Mouse (Mus musculus) embryo, embryonic 9.5 days (tissue): ENCODE data around the gene Acly.

Source experiments
- DNase-seq: peaks from one replicate; pipeline ENCODE4 v3.0.0-alpha.2; 2017; ENCODE audit errors: extremely low spot score

Acly gene

GRCm38 (mm10) chr11:100527458-100528374 lies at the start of gene Acly:
Gene Acly (minus strand): TSS chr11:100528000.
- peak; percentile 99 for DNase-seq

GRCm38 (mm10) chr11:100576256-100576655 lies 48.5 kb upstream of the Acly start:
- no peak for DNase-seq

- no peak for DNase-seq
Measured at GRCm38 (mm10) chr11:100575484-100575855, 47.7 kb upstream of the Acly start.

- peak; percentile 75 for DNase-seq
Measured at GRCm38 (mm10) chr11:100574708-100575483, 47.1 kb upstream of the Acly start, which contains the start of gene Cnp. Gene Cnp (plus strand): TSS chr11:100574904.

GRCm38 (mm10) chr11:100574188-100574587 lies 46.4 kb upstream of the Acly start:
- no peak for DNase-seq

- DNase-seq, result no peak
Measured at GRCm38 (mm10) chr11:100571202-100571567, 43.4 kb upstream of the Acly start.

DNA sequence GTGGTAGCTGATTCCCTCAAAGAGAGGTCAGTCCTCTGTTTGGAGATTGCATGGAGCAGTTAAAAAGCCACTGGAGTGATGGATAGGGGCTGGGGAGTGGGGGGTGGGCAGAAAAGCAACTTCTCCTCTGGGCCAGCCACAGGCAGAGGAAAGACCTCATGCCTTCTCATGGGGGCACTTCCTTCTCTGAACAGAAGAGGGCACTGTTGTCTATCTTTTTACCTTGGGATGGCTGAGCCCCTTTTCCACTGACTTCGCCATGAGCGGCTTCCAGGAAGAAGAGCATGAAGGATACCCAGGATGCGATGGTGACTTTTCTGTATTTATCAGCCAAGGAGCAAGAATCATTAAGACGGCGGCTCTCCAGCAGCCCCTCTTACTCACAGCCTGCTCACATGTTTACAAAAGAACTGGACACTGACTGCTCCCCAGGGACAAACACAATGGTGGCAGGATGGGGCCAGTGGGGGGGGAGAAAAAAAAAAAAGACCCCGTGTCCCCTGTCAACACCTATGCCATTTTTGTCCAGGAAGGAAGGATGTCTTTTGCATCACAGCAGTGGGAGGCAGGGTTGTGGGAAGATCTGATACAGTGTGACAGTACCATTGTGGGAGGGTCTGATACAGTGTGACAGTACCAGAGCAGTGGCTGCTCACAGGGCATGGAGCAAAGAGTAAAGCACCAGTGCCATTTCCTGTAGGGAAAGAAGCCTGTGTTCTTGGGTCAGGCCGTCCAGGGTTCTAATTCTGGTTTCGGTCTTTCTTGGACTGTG lies 42.8 kb upstream of the Acly start:
- peak; percentile 86 for DNase-seq

- DNase-seq, result no peak
Measured at GRCm38 (mm10) chr11:100569789-100570188, 42.0 kb upstream of the Acly start.

DNA sequence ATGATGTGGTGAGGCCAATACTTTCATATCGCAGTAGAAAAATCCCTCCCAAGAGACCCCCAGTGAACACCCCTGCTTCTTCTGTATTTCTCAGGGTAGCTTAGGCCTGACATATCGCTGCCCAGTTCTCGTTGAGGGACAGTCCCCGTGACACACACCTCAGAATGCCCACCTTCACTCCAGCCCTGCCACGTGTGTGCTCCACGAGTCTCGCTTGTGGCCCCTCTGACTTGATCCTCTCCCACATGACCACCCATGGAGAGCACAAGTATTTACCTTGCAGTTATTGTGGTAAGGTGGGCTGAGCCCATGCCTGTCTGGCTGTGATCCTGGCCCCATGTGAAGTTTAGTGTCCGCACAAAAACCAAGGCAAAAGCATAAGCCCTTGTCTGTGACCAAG lies 40.9 kb upstream of the Acly start:
- DNase-seq, result no peak

- DNase-seq, result no peak
Measured at GRCm38 (mm10) chr11:100567815-100568245, 40.0 kb upstream of the Acly start.

GRCm38 (mm10) chr11:100567229-100567628 lies 39.4 kb upstream of the Acly start:
- no peak for DNase-seq

DNA sequence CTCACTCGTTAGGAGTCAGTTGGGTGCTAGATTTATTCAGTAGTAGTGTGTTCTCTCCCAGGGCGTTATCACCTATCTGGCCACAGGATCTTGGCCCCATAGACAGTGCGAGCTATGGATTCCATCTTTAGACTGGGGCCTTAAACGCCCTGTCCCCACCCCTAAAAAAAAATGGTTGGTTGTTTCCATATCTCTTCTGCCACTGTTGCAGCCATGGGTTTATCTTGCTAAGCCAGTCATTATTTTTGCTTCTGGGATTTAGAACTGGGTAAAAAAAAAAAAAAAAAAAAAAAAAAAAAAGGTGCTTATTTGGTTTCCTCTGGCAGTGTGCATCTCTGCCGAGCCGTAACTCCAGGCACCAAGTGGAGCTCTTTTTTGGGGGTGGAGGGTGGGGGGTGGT lies 36.9 kb upstream of the Acly start:
- no peak for DNase-seq

- DNase-seq, result no peak
Measured at GRCm38 (mm10) chr11:100564297-100564696, 36.5 kb upstream of the Acly start.

GRCm38 (mm10) chr11:100561748-100562147 lies 33.9 kb upstream of the Acly start:
- no peak for DNase-seq

DNA sequence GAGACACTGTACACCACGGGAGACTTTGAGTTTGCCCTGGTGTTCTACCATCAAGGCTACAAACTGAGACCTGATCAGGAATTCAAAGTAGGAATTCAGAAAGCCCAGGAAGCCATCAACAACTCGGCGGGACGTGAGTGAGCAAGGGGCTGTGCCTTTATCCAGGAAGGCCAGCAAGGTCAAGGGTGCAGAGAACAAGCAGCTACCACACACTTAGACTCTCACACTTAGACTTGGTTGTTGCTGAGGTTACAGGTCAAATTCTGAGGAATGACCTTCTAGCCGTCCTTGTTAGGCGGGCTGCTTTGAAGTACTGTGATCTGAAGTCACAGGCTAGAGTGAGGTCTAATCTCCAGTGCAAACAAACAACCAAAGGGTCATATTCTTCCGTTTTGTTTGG lies 31.7 kb upstream of the Acly start:
- no peak for DNase-seq

DNA sequence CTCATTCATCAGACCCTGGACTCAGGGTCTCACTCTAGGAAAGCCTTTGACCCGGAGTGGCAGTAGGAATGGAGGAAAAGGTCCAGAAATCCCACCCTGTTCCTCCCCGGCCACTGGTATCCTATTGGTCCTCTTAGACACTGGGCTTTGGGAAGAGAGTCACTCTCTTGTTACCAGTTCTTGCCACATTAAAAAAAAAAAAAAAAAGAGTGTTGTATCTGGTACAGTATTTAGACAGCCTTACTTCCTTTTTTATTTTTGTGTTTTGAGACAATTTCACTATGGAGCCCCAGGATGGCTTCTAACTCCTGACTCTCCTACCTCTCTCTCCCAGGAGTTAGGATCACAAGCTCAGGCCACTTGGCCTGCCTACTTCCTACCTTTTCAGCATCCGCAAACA lies 29.8 kb upstream of the Acly start:
- DNase-seq, result no peak

GRCm38 (mm10) chr11:100555583-100555982 lies 27.8 kb upstream of the Acly start:
- DNase-seq, result peak; percentile 56

GRCm38 (mm10) chr11:100552842-100553241 lies 25.0 kb upstream of the Acly start:
- no peak for DNase-seq

GRCm38 (mm10) chr11:100550101-100550500 lies 22.3 kb upstream of the Acly start:
- no peak for DNase-seq

DNA sequence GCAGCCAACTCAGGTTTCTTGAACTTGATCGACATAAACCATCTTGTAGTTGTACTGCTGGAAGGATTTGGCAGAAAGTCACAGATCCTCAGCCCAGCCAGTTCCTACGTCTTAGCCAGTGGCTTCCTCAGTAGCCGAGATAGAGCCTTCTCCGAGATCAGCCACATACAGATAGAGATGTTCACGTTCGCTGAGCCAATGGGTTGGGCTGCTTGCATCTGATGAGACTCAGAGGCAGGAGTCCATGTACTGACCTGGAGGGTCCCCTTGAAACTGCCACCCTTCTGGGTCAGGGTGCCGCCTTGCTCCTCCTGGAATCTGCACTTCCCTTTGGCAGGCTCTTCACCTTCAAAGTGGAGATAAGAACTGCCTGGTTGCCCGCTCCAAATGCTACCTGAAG lies 21.7 kb upstream of the Acly start:
- no peak for DNase-seq

GRCm38 (mm10) chr11:100548141-100548540 lies 20.3 kb upstream of the Acly start:
- DNase-seq, result no peak

DNA sequence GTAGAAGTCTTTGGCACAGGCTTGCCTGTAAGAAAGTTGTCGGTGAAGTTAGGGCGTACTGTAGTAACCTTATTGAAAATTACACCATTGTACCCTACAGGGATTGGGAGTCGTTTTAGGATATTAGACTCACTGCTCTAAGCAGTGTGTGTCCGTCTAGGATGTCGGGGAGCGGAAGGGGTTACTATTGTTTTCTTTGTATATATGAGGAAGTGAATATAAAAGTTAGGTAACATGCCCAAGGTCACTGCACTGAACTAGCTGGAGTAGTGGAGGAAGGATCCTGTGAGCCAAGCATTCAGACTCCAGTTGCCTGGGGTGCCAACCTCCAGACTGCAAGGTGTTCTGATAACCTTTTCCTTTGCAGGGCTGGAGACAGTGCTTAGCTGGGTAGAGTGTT lies 19.2 kb upstream of the Acly start:
- DNase-seq, result no peak
